Mouse (Mus musculus) spleen, adult 2 months (tissue): ENCODE results near the gene Rrm1. TPM values are rescaled to one million over a fixed set of nuclear protein-coding genes. Genes with fewer than 3 reads are reported as not detected.
"Not testable (repeated sequence)": the region's sequence is repeated elsewhere in the genome, so short reads cannot be mapped to it uniquely, and the experiment has no call there.

Experiments
- DNase-seq, 2 experiments: peaks; one replicate each; pipeline versions ENCODE4 v3.0.0 to v3.0.0-alpha.2; 2012 to 2021; ENCODE audit warnings: low spot score in 2 of 2, low read depth in 1 of 2
- H3K27ac ChIP-seq: fragments of 200-500 bp; 2 replicates; pipeline ENCODE4 v1.5.1; 2012; ENCODE audit warnings: low read length, inconsistent platforms; ENCODE audit not compliant: insufficient read depth
- H3K27me3 ChIP-seq: fragments of 200-500 bp; 2 replicates; pipeline ENCODE4 v1.6.1; 2012; ENCODE audit warnings: mild to moderate bottlenecking, moderate library complexity, low read length, inconsistent platforms; ENCODE audit not compliant: control insufficient read depth, insufficient read depth
- H3K36me3 ChIP-seq: fragments of 200-500 bp; 2 replicates; pipeline ENCODE4 v1.6.1; 2012; ENCODE audit warnings: mild to moderate bottlenecking, low read length, inconsistent platforms; ENCODE audit not compliant: control insufficient read depth, insufficient read depth
- H3K4me1 ChIP-seq: fragments of 200-500 bp; 2 replicates; pipeline ENCODE4 v1.6.1; 2011; ENCODE audit warnings: inconsistent platforms; ENCODE audit not compliant: control insufficient read depth, insufficient read depth, insufficient read length
- H3K4me3 ChIP-seq: fragments of 200-500 bp; 2 replicates; pipeline ENCODE4 v1.5.1; 2011; ENCODE audit warnings: mild to moderate bottlenecking, inconsistent platforms; ENCODE audit not compliant: insufficient read depth, insufficient read length; ENCODE audit errors: extremely low read depth
- CTCF ChIP-seq: fragments of 200-500 bp; IDR thresholded peaks from 2 replicates; pipeline ENCODE4 v1.5.1; 2011; ENCODE audit warnings: mild to moderate bottlenecking, inconsistent platforms; ENCODE audit not compliant: insufficient read depth, insufficient read length, insufficient replicate concordance; ENCODE audit errors: extremely low read depth
- POLR2A ChIP-seq: fragments of 200-500 bp; IDR thresholded peaks from 2 replicates; pipeline ENCODE4 v1.6.1; 2011; ENCODE audit warnings: low read depth, low read length, inconsistent platforms
- WGBS: fragments of 180-500 bp; shearing (Covaris S2); methylation state at CpG from one replicate; pipeline ENCODE4 v1.1.7; 2018; 5-methylcytosine and 5-hydroxymethylcytosine counted together
- polyA plus RNA-seq: library from polyadenylated mRNA; depleted of rRNA; stranded (reverse); fragments of >200 nt; gene quantifications from 2 replicates; pipeline ENCODE4 v1.2.3, GENCODE M21; 2012; rRNA removed

The Rrm1 gene
- polyA plus RNA-seq, result 10.5 and 11.9 TPM in 2 replicates

GRCm38 (mm10) chr7:102441657-102442391 lies at the start of gene Rrm1:
TSS of gene Rrm1 (plus strand) at chr7:102441695.
- Histone ChIP-seq H3K36me3 (peaks cover 3% of the 10 kb centered on the region), H3K27ac (peak within 1 kb of the TSS; percentile 47; the same call in 1 of the 2 replicates), H3K4me1 (no peaks in the 10 kb centered on the region), H3K4me3 (peak within 1 kb of the TSS; percentile 90), H3K27me3 (no peaks in the 10 kb centered on the region)
- TF ChIP-seq POLR2A (peak; percentile 31), CTCF (no peak)
- WGBS, result under 1% methylated on average over 56 of the region's 56 CpGs
- peak; percentile 88 to 91 for DNase-seq

GRCm38 (mm10) chr7:102393898-102394297 lies 47.6 kb upstream of the Rrm1 start:
- whole genome bisulfite sequencing, result 59% methylated on average over 2 of the region's 2 CpGs
- DNase-seq, result no peak
- H3K27me3 ChIP-seq, result no peaks in the 10 kb centered on the region

GRCm38 (mm10) chr7:102395894-102396293 lies 45.6 kb upstream of the Rrm1 start:
- Histone ChIP-seq H3K27me3 (no peaks in the 10 kb centered on the region), H3K4me1 (no peaks in the 10 kb centered on the region), H3K4me3 (no peak overlapping the region), H3K27ac (no peak overlapping the region), H3K36me3 (no peaks in the 10 kb centered on the region)
- TF ChIP-seq POLR2A (no peak), CTCF (no peak)
- WGBS, result 69% methylated on average over 7 of the region's 7 CpGs
- DNase-seq, result no peak

More at GRCm38 (mm10) chr7:102393898-102394297, 47.6 kb upstream of the Rrm1 start:
- no peaks in the 10 kb centered on the region for H3K4me1 ChIP-seq
- peaks cover 2% of the 10 kb centered on the region; the same call in 1 of the 2 replicates for H3K36me3 ChIP-seq
- H3K4me3 ChIP-seq, result no peak overlapping the region
- TF ChIP-seq CTCF, result no peak
- no peak for TF ChIP-seq POLR2A
- no peak overlapping the region for H3K27ac ChIP-seq

- no peak overlapping the region for H3K27ac ChIP-seq
- H3K36me3 ChIP-seq, result no peaks in the 10 kb centered on the region
- no peak overlapping the region for H3K4me3 ChIP-seq
- no peaks in the 10 kb centered on the region for H3K4me1 ChIP-seq
- H3K27me3 ChIP-seq, result no peaks in the 10 kb centered on the region
- TF ChIP-seq POLR2A (no peak), CTCF (no peak)
- 52% methylated on average over 3 of the region's 3 CpGs for WGBS
- DNase-seq, result no peak
These were observed 45.2 kb upstream of the Rrm1 start for GRCm38 (mm10) chr7:102396331-102396730.

- Histone ChIP-seq H3K36me3 (no peaks in the 10 kb centered on the region), H3K27ac (no peak overlapping the region), H3K4me3 (no peak overlapping the region), H3K4me1 (no peaks in the 10 kb centered on the region), H3K27me3 (no peaks in the 10 kb centered on the region)
- 82% methylated on average over 3 of the region's 3 CpGs for WGBS
- no peak for DNase-seq
- TF ChIP-seq POLR2A (no peak), CTCF (no peak)
These were observed 42.2 kb upstream of the Rrm1 start for GRCm38 (mm10) chr7:102399180-102399731.

GRCm38 (mm10) chr7:102404118-102404517 lies 37.4 kb upstream of the Rrm1 start:
- Histone ChIP-seq H3K27me3 (no peaks in the 10 kb centered on the region), H3K4me3 (no peak overlapping the region), H3K4me1 (no peaks in the 10 kb centered on the region), H3K27ac (no peak overlapping the region), H3K36me3 (peaks cover 7% of the 10 kb centered on the region)
- TF ChIP-seq POLR2A (no peak), CTCF (no peak)
- 95% methylated on average over 2 of the region's 2 CpGs for WGBS
- DNase-seq, result no peak

GRCm38 (mm10) chr7:102407440-102407839 lies 34.1 kb upstream of the Rrm1 start:
- no peak overlapping the region for H3K27ac ChIP-seq
- H3K4me3 ChIP-seq, result no peak overlapping the region
- TF ChIP-seq POLR2A (no peak), CTCF (no peak)
- H3K27me3 ChIP-seq, result no peaks in the 10 kb centered on the region
- DNase-seq, result no peak
- H3K4me1 ChIP-seq, result no peaks in the 10 kb centered on the region; the same call in 1 of the 2 replicates
- peaks cover 12% of the 10 kb centered on the region for H3K36me3 ChIP-seq

GRCm38 (mm10) chr7:102415272-102415671 lies 26.2 kb upstream of the Rrm1 start:
- not testable (repeated sequence) for H3K4me1 ChIP-seq, H3K4me3 ChIP-seq, H3K36me3 ChIP-seq, H3K27me3 ChIP-seq, DNase-seq, H3K27ac ChIP-seq
- WGBS, result 92% methylated on average over 9 of the region's 9 CpGs
